Mouse (Mus musculus): ENCODE results near the gene Bend6.
A peak's percentile ranks its signal among the peaks of the same experiment; 100 is the strongest.

The Bend6 gene

DNA sequence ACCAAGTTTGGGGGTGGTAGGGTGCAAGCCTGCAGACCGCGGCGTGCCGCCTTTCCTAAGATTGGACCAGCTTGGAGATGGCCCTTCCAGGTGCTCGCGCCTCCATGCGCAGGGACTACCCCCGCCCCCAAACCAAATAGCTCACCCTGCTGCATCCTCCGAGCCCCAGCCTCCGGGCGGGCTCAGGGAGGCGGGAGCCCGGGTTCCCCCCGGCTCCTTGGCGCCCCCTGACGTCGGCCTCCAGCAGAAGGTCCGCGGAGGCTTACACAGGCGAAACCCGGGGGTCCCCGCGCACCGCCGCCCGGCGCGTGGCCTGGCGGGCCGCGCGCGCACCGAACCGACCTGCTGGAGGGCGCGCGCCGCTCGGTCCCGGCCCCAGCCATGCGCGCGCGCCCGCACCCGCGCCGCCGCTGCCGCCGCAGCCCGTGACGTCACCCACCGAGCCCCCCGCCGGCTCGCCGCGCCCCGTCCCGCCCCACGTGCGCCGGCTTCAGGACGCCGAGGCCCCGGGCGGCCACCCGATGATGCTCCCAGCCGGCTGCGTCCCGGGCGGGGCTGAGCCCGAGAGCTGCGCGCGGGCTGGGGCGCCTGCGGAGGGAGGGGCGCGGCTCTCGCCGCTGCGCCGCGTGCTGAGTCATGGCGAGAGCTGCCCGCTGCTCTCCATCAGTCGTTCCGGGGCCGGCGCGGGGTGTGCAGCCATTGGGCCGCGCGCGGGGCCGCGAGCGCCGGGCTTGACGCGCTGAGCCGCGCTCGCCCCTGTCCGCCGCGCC is at the start of gene Bend6:
Gene Bend6, minus strand, starts transcription at position 396 of the 770 bp plus-strand sequence.
- DNase-seq, result peak; percentile 75

DNA sequence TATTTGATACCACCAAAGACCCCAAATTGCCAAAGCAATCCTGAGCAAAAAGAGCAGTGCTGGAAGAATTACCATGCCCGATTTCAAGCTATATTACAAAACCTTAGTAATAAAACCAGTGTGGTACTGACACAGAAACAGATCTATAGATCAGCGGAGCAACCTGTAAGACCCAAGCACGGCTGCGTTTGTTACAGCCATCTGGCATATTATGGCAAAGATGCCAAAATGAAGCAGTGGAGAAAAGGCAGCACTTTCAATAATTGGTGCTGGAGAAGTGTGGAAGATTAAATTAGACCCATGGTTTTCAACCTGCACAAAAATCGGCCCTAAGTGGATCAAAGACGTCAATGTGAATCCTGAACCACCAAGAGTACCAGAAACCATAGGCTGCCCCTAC is 48.0 kb upstream of the Bend6 start:
- DNase-seq, result no peak

DNA sequence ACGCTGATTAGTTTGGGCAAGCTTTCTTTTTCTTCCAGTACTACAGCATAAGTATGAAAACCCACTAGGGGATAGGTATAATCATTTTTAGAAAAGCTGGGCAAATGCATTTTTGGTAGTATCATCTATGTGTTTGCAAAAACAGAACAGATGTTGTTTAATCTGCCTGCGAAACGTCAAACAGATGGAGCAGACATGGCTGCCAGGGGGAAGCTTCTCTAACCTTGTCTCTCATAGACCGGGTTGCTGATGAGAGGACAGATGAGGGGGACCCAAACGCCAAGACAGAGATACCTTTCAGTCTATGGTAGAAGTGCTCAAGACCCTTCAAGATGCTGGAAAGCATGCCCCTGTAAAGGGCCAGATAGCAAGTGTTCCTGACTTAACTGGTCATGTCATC is 40.9 kb upstream of the Bend6 start:
- DNase-seq, result no peak

DNA sequence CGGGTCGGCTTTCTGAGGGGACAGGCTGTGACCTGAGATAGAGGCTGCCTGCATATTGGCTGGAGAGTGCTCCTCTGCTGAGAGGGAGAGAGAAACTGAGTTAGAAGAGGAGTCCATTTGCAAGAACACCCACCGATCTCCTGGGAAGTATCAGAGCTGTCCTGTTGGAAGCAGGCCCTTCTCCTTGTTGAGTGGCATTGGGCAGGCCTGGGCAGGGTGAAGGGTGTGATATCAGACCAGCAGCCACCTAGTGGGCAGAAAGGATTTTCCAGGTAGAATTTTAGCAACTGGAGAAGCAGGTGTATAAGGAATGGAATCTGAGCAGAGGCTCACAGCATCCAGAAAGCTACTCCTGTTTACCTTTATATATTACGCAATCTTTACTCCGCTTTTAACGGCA is 40.2 kb upstream of the Bend6 start:
- no peak for DNase-seq

DNA sequence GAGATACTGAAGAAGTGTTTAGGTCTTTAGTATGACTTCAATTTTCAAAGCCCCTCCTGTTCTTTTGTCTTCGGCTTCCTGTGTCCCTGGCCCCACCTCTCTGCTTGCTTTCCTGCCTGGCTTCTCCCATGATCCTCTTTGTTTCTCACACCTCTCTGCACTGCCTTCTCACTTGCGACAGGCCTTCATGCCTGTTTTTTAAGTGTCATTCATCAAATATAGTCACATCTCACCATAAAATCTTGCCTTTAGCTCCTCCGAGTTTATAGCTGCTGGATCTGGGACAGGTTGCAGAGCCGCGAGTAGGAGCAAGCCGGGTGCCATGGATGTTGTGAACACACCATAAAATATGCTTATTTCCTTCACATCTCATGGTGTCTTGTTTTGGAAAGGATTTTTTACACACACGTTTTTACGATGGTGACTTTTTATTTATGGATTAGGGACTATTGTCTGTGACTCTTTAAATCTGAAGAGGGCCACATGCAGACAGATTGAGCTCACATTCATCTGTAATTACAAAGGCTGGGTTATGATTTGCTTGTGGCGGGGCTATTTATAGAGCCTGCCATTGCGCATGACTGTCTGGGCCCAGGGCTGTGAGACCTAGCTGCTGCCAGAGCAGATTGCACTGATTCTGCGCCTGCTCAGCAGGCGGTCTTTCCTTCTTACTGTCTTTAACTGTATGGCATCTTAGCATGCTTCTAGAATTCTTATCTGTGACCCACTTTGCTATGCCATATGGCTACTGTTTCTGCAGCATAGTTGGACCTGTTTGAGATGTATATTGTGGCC is 39.2 kb upstream of the Bend6 start:
- peak; percentile 91 for DNase-seq

DNA sequence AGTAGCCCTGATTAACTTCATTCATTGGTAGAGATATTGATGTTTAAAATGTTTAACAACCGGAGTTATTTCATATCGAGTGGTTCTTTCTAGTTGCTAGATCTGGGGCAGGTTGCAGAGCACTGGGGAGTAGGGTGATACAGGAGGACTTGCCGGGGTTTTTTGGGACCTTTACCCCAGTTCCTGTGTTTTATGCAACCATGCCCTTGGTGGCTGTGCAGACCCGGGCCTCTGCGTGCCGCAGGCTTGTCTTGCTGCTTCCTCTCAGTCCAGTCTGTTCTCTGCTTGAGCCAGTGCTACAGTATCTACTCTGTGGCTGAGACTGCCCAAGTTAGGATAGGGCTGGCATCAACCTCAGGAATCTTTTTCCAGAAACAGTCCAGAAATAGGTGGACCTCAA is 38.1 kb upstream of the Bend6 start:
- DNase-seq, result no peak

DNA sequence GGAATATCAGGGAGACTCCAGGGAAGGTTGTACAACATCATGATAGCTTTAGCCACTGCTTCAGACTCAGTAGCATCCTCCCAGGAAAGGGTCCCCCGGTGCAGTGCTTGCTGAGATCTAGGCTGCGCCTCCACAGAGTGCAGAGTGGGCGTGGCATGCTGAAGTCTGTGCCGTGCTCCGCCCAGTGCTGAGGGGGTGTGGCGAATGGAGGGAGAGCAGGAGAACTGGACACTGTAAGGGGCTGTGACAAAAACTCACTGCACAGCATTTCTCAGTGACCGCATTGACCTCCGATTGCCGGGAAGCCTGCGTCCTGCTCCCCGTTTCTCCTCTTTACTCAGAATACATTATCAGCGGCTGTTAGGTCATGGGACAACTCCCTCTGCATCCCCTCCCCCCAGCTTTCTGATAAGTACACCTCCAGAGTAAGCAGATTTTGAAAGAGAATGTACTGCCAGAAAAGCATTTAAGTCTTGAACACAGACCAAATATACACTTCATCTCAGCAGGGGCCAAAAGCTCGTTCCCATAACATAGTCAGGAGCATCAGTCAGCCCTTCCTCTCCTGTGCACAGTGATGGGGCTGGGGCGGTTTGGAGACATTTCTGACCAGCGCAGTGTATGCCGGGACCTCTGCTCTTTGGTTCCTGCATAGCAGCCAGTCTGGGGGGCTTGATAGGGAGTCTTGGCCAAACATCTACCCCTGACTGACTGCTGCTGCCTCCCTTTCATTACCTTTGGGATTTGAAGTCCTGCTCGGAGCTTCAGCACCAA is 37.5 kb upstream of the Bend6 start:
- DNase-seq, result no peak

DNA sequence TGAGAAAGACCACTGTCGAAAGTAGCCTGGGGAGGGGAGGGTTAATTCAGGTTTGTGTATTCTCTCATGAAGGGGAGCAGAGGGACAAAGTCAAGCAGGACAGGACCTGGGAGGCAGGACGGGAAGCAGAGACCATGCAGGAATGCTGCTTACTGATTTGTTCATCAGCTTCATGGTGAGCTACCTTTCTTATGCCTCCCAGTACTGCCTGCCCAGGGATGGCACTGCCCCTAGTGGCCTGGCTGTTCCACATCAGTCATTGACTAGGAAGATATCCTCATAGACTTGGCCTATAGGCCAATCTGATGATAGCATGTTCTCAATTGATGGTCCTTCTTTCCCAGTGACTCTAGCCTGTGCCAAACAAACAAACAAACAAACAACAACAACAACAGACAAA is 36.3 kb upstream of the Bend6 start:
- no peak for DNase-seq

DNA sequence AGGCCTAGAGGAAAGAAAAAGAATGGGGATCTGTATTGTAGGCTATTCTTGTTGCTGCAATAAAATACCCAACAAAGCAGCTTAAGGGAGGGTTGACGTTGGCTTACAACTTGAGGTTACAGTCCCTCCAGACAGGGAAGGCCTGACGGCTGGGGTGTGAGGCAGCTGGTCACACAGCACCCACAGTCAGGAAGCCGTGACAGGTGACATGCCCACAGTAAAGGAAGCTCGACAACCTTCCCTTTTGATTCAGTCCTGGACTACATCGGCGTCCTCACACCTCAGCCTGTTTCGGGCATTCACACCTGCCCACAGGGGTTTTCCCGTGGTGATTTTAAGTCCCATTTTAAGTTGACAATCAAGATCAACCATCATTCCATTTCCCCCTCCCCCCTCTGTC is 35.0 kb upstream of the Bend6 start:
- no peak for DNase-seq

DNA sequence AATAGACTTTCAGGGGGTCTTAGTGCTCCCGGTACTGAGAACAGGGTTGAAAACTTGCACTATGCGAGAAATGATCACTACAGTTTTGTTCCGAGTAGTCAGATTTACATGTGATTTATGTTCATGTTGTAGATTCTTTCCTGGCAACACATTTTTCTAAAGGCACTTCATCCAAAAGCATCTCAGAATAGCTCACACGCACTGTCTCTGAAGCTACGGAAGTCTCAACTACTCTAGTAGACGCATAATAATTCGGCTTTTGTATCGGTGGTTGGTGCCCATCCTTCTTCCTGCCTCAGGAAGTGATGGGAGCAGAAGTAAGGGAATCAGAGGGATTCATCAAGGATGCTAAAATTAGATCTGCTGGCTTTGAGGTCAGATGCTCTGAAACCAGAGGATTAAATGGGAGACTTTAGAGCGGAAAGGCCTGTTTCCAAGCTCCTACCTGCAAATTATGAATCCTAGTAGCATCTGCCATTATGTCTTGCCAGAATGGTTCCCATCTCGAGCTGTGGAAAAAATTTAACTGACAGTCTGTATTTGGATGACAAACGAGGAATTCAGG is 32.8 kb upstream of the Bend6 start:
- DNase-seq, result no peak

DNA sequence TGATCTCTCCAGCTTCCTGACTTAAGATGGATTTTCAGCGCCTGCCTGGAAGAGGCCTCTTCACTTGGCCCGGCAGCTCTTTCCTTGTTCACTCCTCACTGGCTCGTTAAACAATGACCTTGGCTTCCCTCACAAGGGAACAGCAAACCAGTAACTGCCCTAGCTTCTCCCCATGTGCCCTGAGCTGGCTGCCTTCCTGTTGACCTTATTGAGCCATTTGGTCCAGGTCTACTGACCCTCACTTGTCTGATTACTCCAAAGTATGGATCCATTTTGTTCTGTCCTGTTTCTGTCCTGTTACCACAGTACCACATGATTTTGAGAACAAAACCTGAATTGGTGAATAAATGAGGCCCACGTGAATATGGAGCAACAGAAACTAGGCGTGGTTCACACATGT is 32.2 kb upstream of the Bend6 start:
- DNase-seq, result no peak

DNA sequence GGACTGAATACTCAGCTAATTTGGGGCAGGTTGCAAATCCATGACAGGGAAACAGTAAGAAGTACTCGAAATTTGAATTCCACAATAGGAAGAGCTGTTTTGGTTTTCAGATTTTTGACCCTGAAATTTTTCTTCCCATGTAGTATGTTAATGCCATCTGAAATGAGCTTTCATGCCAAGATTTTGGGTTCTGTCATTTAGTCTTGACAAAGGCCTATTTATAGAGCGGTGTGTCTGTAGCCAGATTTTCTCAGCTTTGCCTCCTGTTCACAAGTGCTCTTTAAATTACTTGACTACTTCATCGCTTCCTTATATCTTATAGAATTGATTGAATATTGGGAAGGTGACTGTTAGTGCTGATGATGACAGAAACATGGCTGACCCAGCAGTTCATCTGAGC is 28.3 kb upstream of the Bend6 start:
- no peak for DNase-seq

DNA sequence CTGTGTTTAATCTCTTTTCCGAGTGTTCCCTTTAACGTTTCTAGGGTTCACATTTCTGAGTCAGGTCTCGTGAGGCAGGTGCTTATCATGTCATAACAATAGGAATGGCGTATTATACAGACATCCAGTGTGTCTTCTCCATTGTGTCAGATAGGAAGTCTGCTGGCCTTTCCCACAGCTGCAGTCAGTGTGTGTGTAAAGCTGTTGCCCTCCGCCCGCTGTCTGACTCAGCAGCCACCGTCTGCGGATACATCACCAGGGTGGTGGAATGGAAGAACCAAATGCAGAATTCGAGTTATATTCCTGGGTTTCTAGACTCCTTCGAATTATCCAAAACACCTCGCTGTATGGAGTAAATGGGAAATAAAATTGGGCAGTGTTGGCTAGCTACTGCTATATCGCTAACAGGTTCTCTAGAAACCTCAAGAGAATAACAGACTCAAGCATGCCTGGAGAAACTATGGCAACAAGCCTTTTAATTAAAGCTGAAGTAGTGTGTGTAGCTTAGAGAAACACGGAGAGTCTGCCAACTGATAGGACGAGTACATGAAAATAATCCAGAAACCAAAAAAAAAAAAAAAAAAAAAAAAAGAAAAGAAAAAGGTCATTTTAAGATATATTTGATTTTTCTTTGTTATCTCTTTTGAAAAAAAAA is 25.4 kb upstream of the Bend6 start:
- DNase-seq, result no peak

DNA sequence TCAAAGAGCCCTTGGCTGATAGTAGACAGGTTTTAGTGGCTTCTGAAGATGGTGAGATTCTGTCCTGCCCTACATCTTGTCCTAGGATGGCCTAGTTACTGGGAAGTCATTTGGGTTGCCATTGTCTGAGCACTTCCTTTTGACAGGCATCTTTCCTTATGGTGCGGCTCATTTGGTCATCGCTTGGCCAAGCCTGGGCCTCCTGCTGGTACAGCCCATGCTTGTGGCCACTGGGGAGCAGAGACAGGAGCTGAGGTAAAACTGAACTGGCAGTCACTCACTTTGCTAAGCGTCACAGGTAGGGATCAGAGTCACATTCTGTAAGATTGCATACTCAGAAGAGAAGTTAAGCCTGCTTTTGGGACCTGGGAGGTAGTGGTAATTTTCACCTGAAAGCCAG is 24.6 kb upstream of the Bend6 start:
- no peak for DNase-seq

DNA sequence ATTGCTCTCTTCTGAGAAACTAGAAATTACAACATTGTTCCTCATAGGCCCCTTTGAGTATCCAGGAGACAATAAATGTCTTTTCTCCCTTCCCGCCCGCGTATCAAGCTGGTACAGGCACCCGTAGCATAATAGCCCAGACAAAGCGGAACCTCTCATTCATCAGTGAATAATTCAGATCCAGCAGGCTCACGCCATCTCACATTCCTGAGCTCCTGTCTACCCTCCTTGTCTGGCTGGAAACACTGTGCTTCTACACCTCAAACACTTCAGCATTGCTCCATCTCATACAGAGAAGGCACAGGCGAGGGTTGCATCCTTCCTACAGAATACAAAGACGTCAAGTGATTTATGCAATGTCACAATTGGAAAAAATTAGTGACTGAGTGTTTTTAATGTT is 24.2 kb upstream of the Bend6 start:
- no peak for DNase-seq

DNA sequence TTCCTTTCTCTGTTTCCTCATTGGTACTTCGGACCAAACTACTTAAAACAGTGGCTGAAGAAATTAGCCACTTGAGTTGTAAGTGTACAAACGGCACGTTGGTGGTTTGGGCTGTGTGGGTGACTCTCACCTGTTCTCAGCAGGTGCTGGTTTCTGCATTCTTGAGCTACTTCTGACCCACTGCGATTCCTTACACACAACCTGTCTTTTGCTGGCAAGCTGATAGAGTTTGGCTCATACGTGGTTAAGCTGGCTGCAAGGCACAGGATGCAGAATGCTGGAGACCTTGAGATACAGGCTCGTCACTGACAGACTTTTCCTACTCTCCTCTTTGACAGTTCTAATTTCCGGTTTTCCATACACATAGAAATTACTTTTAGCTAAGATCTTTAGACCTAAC is 19.9 kb upstream of the Bend6 start:
- no peak for DNase-seq

DNA sequence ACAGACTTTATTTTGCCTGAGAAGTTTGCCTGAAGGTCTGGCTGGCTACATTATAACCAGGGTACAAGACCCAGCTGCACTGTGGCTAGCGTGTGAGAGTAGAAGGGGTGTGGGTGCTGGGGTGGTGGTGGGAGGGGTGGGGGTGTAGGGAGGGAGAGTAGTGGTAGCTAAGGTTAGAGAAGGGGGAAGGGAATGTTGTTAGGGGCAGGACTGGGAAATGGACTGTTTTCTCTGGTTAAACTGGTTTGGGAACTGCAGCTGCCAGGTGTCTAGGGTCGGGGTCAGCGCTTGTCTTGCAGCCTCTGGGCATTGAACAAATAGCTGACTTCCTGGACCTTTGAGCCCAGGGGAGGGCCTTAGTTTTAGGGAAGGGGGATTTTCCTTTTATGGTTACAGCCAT is 17.7 kb upstream of the Bend6 start:
- DNase-seq, result no peak

DNA sequence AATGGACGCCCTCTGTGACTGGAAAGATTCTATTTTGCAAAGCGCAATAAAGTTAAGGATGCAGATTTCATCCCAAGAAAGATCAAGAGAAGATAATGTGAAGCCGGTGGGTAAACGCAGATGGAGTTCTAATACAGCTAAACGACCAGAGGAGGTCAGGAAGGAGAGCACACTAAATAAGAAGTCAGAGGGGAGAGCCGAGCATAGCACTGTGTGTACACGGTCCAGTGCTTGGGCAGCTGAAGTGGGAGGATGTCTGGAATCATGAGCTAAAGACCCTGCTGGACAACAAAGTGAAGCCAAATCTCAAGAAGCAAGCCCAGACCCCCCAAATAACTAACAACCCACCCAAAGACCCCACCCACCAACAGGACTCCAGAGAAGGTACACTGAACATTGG is 15.4 kb upstream of the Bend6 start:
- DNase-seq, result no peak

DNA sequence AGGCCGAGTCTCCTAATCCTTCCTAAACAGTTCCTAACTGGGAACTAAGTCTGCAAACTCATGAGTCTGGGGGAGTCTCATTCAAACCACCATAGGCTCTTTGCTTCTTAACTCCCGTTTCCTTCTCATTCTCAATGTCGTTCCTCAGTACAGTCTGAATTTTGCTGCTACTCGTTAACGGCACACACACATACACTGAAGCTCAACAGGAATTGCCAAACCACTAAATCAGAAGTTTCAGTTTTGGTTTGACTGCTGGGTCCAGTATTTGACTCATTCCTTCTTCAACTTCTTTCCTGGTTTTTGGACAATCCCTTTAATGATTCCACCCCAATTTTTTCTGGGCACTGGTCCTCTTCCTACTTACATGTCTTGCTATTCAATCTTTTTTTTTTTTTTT is 8.9 kb upstream of the Bend6 start:
- DNase-seq, result no peak

DNA sequence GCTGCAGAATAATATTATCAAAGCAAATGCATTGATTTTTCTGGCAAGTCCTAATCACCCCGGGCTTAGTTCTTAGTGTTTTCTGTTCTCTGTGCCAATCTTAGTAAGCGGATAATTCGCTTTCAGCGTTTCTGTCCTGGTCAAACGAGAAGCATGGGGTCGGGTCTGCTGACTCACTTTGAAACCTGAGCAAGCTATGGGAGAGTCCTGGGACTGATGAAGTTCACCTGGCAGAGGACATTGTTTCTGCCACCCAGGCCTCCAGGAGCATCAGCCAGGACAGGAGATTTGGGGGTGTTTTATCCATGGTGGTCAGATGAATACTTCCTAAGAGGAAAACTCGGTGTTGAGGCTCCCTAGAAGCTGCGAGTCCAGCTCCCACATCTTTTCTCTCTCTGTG is 4.0 kb upstream of the Bend6 start:
- no peak for DNase-seq

DNA sequence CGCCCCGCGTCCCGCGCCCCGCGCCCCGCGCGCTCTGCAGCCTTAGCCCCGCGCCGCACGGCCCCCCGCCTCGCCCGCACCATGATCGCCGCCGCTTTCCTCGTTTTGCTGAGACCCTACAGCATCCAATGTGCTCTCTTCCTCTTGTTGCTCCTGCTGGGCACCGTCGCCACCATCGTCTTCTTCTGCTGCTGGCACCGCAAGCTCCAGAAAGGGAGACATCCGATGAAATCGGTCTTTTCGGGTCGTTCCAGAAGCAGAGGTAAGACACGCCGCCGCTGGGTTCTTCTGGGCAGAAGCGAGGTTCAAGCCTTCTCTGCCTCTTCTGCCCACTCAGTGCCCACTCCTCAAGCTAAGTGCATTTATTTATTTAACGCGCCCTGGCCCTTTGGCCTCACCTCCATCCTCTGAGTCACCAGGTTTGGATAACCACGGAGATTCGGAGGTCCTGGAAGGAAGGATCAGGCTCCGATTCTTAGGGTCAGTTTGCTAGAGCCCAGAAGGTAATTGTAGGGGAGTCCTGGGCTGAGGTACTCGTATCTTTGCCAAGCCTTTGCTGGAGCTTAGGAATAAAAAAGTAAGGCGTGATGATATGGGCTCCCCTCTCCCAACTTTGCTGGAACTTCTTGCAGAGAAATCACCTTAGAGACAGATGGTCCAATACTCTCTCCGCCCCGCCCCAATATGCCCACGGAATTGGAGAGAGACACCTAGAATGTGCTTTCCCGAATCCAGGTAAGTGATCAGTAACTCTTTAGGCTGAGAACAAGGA is 761 bp upstream of the Bend6 start, which contains the start of gene Dst:
Gene Dst, plus strand, starts transcription at position 35 of the 772 bp plus-strand sequence.
- peak; percentile 14 for DNase-seq

DNA sequence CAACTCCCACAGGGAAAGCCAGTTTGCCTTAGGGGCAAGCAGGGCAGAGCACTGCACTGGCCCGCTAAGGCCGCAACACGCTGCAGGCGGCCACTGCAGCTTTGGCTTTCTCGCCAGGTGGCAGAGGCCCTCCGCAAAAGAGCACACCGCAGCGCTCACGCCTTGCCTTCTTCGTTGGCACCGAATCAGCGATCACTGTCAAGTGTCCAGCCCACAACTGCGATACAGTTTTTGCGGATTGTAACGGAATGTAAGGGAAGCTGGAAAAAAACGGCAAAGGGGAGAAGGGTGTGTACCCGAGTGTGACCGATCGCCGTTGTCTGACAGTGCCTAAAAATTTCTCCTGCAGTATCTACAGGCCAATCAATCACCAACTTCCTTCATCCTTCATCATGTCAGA is 689 bp downstream of the Bend6 start:
- peak; percentile 18 for DNase-seq
